Mouse (Mus musculus) bone marrow, adult 2 months (tissue): ENCODE results near the gene Btbd19. TPM values are rescaled to one million over a fixed set of nuclear protein-coding genes. Genes with fewer than 3 reads are reported as not detected.
A peak's percentile ranks its signal among the peaks of the same experiment; 100 is the strongest.

Experiments
- H3K27ac ChIP-seq: fragments of 200-500 bp; 2 replicates; pipeline ENCODE4 v1.5.1; 2012; ENCODE audit warnings: low read depth, mild to moderate bottlenecking, control low read depth, inconsistent platforms, low read length; ENCODE audit not compliant: control insufficient read depth, poor library complexity, insufficient read depth
- H3K4me1 ChIP-seq: fragments of 200-500 bp; 2 replicates; pipeline ENCODE4 v1.6.1; 2011; ENCODE audit warnings: low read length; ENCODE audit not compliant: control insufficient read depth, insufficient read depth
- H3K4me3 ChIP-seq: fragments of 200-500 bp; replicated peaks from 2 replicates; pipeline ENCODE3; 2011; ENCODE audit warnings: mild to moderate bottlenecking, low read depth, low read length, control low read depth; ENCODE audit not compliant: control insufficient read depth
- CTCF ChIP-seq: fragments of 200-500 bp; IDR thresholded peaks from 2 replicates; pipeline ENCODE4 v1.5.1; 2011; ENCODE audit warnings: low read length, control low read depth; ENCODE audit not compliant: control insufficient read depth, insufficient read depth
- POLR2A ChIP-seq: fragments of 200-500 bp; IDR thresholded peaks from 2 replicates; pipeline ENCODE4 v1.6.1; 2011; ENCODE audit warnings: low read depth, mild to moderate bottlenecking, control low read depth, low read length, borderline replicate concordance; ENCODE audit not compliant: control insufficient read depth
- WGBS: fragments of 180-500 bp; shearing (Covaris S2); methylation state at CpG from one replicate; pipeline ENCODE4 v1.1.7; 2018; 5-methylcytosine and 5-hydroxymethylcytosine counted together
- polyA plus RNA-seq: library from polyadenylated mRNA; stranded (reverse); fragments of >200 nt; gene quantifications from 2 replicates; pipeline ENCODE4 v1.2.4, GENCODE M21; 2011; ENCODE audit warnings: low replicate concordance; ENCODE audit not compliant: missing spikeins, insufficient read depth, insufficient read length

The Btbd19 gene
- 2.9 and 7.0 TPM in 2 replicates for polyA plus RNA-seq

DNA sequence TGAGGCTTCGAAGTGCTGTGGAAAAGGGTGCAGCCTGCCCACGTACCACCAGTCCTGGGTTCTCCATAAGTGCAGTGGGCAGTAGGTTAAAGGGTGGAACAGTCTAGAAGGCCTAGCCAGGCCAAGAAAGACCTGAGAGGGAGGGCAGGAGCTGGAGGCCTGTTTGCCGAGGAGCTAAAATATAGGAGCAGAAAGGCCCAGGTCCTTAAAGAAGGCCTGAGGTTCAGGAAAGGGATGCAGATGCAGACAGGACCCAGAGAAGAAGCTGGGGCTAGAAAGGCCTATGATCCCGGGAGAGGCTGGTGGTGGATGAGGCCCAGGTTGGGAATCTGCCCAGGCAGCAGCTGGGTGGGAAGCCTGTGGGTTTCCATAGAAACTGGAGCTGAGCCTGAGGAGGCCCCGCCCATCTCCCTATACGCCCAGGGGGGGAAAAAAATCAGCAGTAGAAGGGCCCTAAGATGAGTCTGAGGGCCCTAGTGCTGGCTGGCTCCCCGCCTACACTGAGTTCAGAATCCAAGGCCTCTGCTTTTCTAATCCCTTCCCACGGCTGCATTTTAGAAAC lies at the start of gene Btbd19:
Gene Btbd19 (minus strand): TSS at position 378 of the 562 bp plus-strand sequence.
- H3K27ac ChIP-seq = peak within 1 kb of the TSS; percentile 91
- TF ChIP-seq CTCF = no peak
- TF ChIP-seq POLR2A = no peak
- WGBS = 39% methylated on average over 8 of the region's 8 CpGs
- no peak within 1 kb of the TSS for H3K4me3 ChIP-seq
- peaks cover 16% of the 10 kb centered on the region for H3K4me1 ChIP-seq

DNA sequence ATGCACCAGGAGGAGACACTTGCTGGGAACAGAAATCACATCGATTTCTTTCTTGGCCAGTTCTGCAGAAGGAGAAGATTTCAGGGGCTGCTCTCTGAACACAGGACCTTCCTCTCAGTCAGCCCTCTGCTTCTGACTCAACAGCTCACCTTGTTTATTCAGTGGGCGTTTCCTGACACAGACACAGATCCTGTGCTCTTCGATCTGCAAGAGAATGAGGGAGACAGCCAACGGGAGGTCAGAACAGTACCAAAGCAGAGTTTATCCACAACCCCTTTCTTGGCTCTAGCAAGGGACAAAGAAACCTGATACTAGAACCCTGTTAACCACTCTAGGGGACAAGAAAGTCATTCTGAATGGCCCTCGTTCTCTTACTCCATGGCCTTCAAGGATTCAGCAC lies 44.4 kb upstream of the Btbd19 start:
- H3K4me3 ChIP-seq = no peak overlapping the region
- no peak overlapping the region for H3K27ac ChIP-seq
- WGBS = 92% methylated on average over 5 of the region's 5 CpGs
- no peak for TF ChIP-seq POLR2A
- TF ChIP-seq CTCF = no peak
- no peaks in the 10 kb centered on the region for H3K4me1 ChIP-seq

DNA sequence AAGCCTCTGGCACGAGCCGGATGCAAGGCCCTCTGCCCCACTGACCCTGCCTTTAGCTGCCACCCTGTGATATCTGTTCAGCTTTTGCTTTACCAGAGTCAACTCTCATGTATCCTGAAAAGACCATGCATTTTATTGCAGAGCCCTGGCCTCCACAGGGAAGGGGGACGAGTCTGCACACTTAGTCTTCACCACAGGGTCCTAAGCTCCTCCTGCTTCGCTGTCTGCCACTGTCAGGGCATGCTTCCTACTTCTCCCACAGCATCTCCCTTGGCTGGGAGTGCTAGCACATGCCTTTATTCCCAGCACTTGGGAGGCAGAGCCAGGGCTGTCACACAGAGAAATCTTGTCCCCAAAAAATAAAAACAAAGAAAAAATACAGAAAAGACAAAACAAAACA lies 35.7 kb upstream of the Btbd19 start:
- H3K4me1 ChIP-seq = no peaks in the 10 kb centered on the region
- WGBS = 85% methylated on average over 4 of the region's 4 CpGs
- no peak for TF ChIP-seq CTCF
- TF ChIP-seq POLR2A = no peak
- no peak overlapping the region for H3K4me3 ChIP-seq
- no peak overlapping the region for H3K27ac ChIP-seq

DNA sequence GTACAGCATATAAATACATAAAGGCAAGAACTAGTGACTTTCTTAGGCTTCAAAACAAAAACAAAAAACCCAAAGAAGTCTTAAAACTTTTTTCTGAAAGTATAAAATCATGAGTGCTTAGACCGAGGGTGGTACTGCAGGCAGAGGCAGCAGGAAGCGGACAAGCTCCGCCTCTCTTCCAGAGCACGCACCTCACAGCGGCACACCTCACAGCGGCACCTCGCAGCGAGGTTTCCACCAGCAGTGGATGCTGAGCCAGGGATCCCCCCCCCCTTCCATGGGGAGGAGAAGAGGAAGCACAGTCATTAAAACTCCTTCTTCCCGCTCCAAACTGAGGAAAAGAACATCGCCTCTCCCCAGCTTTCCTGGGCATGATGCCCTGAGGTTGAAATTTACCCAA lies 34.1 kb upstream of the Btbd19 start:
- H3K4me1 ChIP-seq = no peaks in the 10 kb centered on the region; the same call in 1 of the 2 replicates
- WGBS = 87% methylated on average over 10 of the region's 10 CpGs
- no peak overlapping the region for H3K27ac ChIP-seq
- no peak overlapping the region for H3K4me3 ChIP-seq
- no peak for TF ChIP-seq POLR2A
- TF ChIP-seq CTCF = no peak

- no peak for TF ChIP-seq CTCF
- no peak for TF ChIP-seq POLR2A
- WGBS = 25% methylated on average over 6 of the region's 6 CpGs
- peak overlapping the region; percentile 78; the same call in 1 of the 2 replicates for H3K27ac ChIP-seq
- H3K4me3 ChIP-seq = no peak overlapping the region
- H3K4me1 ChIP-seq = no peaks in the 10 kb centered on the region; the same call in 1 of the 2 replicates
These were observed 30.8 kb upstream of the Btbd19 start for GRCm38 (mm10) chr4:117156372-117156771.

- TF ChIP-seq POLR2A (peak; percentile 85; the same call in 1 of the 2 replicates), CTCF (no peak)
- under 1% methylated on average over 52 of the region's 52 CpGs for WGBS
- H3K4me1 ChIP-seq = no peaks in the 10 kb centered on the region; the same call in 1 of the 2 replicates
- peak within 1 kb of the TSS; percentile 78 for H3K27ac ChIP-seq
- H3K4me3 ChIP-seq = peak within 1 kb of the TSS; percentile 91
These were observed 30.3 kb upstream of the Btbd19 start, which contains the start of gene Rps8 for GRCm38 (mm10) chr4:117155792-117156355. Gene Rps8 (minus strand): TSS chr4:117156243.

DNA sequence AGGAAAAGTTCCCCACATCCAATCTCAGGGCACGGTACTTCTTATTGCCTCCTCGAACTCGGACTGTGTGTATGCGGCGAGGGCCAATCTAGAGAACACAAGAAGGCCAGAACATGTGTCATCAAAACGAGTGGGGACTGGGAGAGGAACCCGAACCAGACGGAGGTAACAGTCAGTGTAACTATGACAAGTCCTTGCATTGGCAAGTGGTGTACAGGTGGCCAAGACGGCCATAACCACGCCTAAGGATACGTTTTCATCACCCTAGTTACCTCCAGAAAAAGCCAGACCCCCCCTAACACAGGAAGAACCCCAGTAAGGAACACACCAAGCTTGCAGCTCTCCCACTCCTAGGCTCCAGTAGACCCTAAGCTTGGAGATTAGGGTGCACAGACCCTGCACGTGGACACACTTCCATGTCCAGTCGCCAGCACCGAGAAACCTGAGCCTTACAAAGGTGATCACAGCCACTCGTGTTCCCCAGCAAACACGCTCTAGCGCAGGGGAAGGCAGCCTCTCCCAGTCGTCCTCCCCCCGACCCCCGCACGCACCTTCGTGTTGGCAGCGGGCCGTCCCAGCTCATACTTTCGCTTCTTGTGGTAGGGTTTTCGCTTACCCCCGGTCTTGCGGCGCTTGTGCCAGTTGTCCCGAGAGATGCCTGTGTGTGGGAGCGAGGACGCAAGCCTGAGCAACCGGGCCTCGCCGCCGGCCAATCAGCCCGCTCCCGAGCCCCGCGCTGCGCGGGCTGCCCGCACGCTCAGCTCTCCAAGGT lies 29.7 kb upstream of the Btbd19 start:
- TF ChIP-seq CTCF = no peak
- Histone ChIP-seq H3K4me3 (peak overlapping the region; percentile 91), H3K27ac (peak overlapping the region; percentile 78), H3K4me1 (no peaks in the 10 kb centered on the region; the same call in 1 of the 2 replicates)
- under 1% methylated on average over 44 of the region's 44 CpGs for WGBS

DNA sequence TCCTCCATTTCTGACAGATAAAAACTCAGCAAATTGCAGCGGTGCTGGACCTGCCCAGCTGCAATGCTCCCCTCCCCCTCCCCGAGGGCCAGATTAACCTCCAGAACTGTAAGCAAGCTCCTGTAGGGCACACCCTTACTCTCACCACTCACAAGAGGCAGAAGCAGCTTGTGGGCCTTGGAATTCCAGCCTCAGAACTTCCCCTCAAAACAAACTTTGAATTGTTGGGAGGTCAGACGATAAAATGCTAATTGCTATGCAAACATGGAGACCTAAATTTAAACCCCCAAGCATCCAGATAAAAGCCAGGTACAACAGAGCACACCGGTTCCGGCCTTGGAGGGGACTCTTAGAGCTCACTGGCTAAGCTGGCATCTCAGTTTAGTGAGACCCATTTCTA lies 27.2 kb upstream of the Btbd19 start:
- TF ChIP-seq POLR2A (no peak), CTCF (no peak)
- no peak overlapping the region for H3K27ac ChIP-seq
- WGBS = 59% methylated on average over 5 of the region's 5 CpGs
- no peak overlapping the region for H3K4me3 ChIP-seq
- H3K4me1 ChIP-seq = no peaks in the 10 kb centered on the region; the same call in 1 of the 2 replicates
